Mouse (Mus musculus) adrenal gland, postnatal 4 days (tissue): ENCODE data around the gene Dclre1c. TPM values are rescaled to one million over a fixed set of nuclear protein-coding genes. Genes with fewer than 3 reads are reported as not detected.

ENCODE experiments used
- DNase-seq, 2 experiments: peaks; one replicate each; pipeline ENCODE4 v3.0.0; 2021 to 2022; ENCODE audit warnings: low spot score in 2 of 2, mixed read lengths in 2 of 2
- total RNA-seq, 2 experiments: library from RNA; stranded (reverse); gene quantifications; 2 replicates each; pipeline ENCODE4 v1.2.3; 2021

Dclre1c gene
- total RNA-seq, 2 experiments from 2014 or later: 8.7 to 12.2 TPM

GRCm38 (mm10) chr2:3474361-3474805 is 50.5 kb downstream of the Dclre1c start:
- DNase-seq: peak; percentile 18 to 48

GRCm38 (mm10) chr2:3474861-3475283 is 50.9 kb downstream of the Dclre1c start, which contains the start of gene Suv39h2:
Suv39h2 (minus strand) TSS chr2:3475031.
- DNase-seq: peak; percentile 96

- no peak for DNase-seq
These were observed 51.9 kb downstream of the Dclre1c start for GRCm38 (mm10) chr2:3475746-3476251.

DNA sequence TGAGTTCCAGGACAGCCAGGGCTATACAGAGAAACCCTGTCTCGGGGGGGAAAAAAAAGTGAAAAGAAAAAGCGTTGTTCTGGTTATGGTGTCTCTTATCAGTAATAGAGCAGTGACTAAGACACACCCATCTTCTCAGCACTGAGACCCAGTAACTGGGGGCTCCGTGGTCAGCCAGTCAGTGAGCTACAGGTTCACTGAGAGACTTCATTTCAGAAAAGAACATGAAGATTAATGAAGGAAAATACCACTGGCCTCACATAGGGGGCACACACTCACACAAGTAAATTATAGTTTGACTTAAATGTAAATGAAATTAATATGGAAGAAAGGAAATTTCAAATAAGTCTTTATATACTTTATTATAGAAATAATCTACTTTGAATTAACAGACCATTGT is 56.3 kb downstream of the Dclre1c start:
- DNase-seq: no peak

DNA sequence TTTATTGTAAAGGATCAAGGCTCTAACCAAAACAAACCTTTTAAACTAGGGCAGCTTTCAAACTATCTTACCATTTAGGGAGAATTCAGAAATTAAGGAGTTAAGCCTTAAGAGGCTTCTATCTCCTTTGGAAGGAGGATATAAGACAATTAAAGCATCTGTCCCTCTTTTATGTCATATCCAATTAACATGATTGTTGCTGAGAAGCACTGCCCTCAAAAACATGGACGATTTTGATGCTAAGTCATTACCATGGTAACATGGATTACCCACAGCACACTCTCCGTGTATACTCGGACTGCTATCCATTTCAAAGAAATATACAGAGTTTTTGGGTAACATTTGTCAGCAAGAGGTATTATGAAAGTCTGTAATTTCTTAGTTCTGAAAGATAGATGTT is 65.9 kb downstream of the Dclre1c start:
- DNase-seq: no peak

GRCm38 (mm10) chr2:3493833-3494409 is 70.0 kb downstream of the Dclre1c start:
- DNase-seq: no peak

DNA sequence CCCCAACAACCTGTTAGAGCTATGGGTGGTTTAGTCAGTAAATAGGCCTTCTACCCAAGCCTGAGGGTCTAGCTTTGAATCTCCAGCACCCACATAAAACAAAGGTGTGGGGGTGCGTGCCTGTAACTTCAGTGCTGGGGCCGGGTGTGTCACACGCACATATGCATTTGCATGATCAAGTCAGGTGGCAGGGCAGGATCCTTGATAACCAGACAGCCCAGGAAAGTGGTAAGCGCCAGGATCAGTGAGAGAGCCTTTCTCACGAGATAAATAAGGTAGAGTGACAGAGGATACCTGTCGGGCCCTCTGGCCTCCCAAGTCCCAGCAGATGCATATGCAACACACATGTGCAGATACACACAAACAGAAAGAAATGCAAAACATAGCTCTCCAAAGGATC is 75.6 kb downstream of the Dclre1c start:
- no peak for DNase-seq

DNA sequence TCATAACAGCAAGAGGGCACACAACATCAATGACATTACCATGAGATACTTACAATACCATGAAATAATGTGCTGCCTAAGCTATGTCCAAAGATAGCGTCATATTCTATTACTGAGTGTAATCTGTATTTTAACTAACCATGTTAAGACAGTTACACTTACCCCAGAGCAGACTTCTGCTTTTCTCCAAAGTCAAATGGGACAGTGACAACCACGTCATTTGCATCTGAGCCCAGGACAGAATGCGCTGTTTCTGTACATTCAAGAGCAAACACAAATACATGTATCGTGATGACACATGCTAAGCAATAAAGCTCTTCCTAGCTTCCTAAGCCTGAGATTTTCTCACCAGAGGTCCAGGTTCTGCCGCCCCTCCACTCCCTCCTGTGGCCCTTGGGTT is 77.0 kb downstream of the Dclre1c start:
- DNase-seq: no peak

GRCm38 (mm10) chr2:3512076-3512475 is 88.1 kb downstream of the Dclre1c start:
- DNase-seq: no peak

DNA sequence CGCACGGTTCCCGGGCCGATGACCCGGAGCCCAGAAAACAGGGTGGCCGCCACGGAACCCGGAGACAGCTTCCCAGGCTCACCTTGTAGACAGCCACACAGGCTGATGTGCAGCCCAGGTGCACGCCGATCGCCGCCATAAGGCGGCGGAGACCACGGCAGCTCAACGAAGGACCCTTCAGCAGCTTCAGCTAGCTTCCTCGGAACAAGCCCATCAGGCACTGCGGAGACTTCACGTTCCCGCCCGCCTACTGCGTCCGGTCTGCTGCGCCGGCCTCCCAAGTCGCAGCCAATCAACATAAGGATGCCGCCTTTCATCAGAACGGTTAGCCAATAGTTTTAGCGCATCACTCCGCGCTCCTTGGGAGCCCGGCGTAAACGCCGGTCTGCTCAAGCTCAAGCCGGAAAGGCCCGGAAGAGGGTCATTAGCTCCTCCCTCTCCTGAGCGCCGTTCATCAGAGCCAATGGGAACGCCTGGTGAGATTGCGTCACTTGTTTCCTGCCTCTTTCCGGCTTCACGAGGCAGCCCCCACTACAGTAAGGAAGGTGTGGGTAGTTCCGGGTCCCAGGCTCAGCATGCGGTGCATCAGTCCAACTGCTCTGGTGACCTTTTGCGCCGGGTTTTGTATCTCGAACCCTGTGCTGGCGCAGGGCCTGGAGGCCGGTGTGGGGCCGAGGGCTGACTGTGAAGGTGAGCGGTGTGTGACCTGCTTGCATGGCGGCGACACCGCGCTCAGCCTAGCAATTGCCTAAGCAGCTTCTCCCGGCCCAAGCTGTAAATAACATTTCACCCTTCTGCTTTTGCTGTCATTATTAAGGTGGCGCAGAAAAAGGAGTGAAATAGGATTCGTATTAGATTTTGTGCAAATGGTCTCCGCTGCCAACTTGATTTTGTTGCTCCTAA is 88.9 kb downstream of the Dclre1c start, which contains the start of the genes Gm45902, Hspa14 and Cdnf:
TSS of gene Gm45902 (minus strand) at position 239 of the 903 bp plus-strand sequence.
TSS of gene Hspa14 (minus strand) at position 263 of the 903 bp plus-strand sequence.
TSS of gene Cdnf (plus strand) at position 479 of the 903 bp plus-strand sequence.
- DNase-seq: peak; percentile 69 to 85

Other genes with a start within 250 kb of the Dclre1c start
- 10 to 100 TPM; 66.8 to 72.4 TPM for gene Nmt2, start 139.9 kb upstream of the Dclre1c start, total RNA-seq
- gene Rpp38, start 91.5 kb upstream of the Dclre1c start, total RNA-seq: 10 to 100 TPM; 10.8 to 10.9 TPM
- not detected for gene Acbd7, start 88.0 kb upstream of the Dclre1c start, total RNA-seq
- under 1 TPM in 1 of 2 experiments, not detected in 1; 0.20 TPM for gene Olah, start 26.9 kb upstream of the Dclre1c start, total RNA-seq
- 1 to 10 TPM in 1 of 2 experiments, under 1 TPM in 1; 0.67 to 2.3 TPM for gene Meig1, start 1.5 kb upstream of the Dclre1c start, total RNA-seq
- gene Suv39h2, start 50.9 kb downstream of the Dclre1c start, total RNA-seq: 1 to 10 TPM; 2.9 to 3.9 TPM
- gene Gm45902, start 88.7 kb downstream of the Dclre1c start, total RNA-seq: 1 to 10 TPM; 4.8 to 5.7 TPM
- gene Hspa14, start 88.7 kb downstream of the Dclre1c start, total RNA-seq: 10 to 100 TPM; 59.5 to 61.7 TPM
- 1 to 10 TPM; 1.8 to 2.1 TPM for gene Cdnf, start 88.9 kb downstream of the Dclre1c start, total RNA-seq
- 10 to 100 TPM; 23.6 to 36.7 TPM for gene Fam107b, start 146.4 kb downstream of the Dclre1c start, total RNA-seq